Mouse (Mus musculus): ENCODE results near the gene Ell.

GRCm38 (mm10) chr8:70618888-70619334, 79.7 kb downstream of the Ell start:
- TF ChIP-seq MYOG (IDR thresholded peaks at IDR 0.05; ENCODE audit: control insufficient read depth in 1 of 3, insufficient read depth in 1 of 3, insufficient read length in 2 of 3, low read depth in 2 of 3) (no peak), POLR2A (IDR thresholded peaks at IDR 0.05; ENCODE audit: insufficient read length, low read depth) (no peak), MAX (IDR thresholded peaks at IDR 0.05; ENCODE audit: low read depth) (no peak), POLR2AphosphoS2 (IDR thresholded peaks at IDR 0.05; ENCODE audit: insufficient read length, low read depth) (no peak)
